Mouse (Mus musculus): ENCODE measurements at regions not wholly inside any gene's neighbourhood (a gene's known extent, or its start where the extent isn't known, plus 50 kb on each side); places are given as distances from the start of the nearest gene placed in this dataset.

DNA sequence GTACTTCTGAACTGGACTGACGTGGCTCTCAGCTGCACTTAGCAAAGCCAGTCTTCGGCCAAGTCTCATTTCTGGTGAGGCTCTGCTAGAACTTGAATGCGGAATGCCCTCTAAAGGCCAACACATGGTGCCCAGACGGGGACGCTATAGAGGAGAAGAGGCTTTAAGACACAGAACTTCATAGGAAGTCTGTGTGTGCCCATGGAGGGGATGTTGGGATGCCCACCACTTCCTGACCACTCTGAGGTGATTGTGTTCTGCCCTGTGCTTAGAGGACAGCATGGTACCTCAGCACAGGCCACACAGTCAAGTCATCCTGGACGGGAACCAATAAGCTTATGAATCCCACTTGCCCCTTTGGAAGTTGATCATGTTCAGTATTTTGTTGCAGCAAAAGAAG is 325.3 kb upstream of the Map3k7 start:
- Histone ChIP-seq H3K27ac (ENCODE audit: control insufficient read depth, low read depth, low read length) (no peak overlapping the region), H3K79me2 (ENCODE audit: control insufficient read depth, insufficient read depth, low read length, poor library complexity) (no peaks in the 10 kb centered on the region), H3K9ac (ENCODE audit: control insufficient read depth, low read depth, low read length, poor library complexity, severe bottlenecking) (no peak overlapping the region), H3K4me3 (ENCODE audit: control insufficient read depth in 1 of 2, insufficient read depth in 1 of 2, low read depth in 2 of 2, low read length in 2 of 2) (no peak overlapping the region), H3K4me1 (ENCODE audit: control insufficient read depth in 1 of 2, insufficient read depth in 2 of 2, low read length in 2 of 2) (no peaks in the 10 kb centered on the region), H3K36me3 (ENCODE audit: control insufficient read depth in 1 of 2, insufficient read depth in 2 of 2, low read length in 2 of 2) (no peaks in the 10 kb centered on the region), H3K9me3 (replicated peaks; ENCODE audit: insufficient read depth, low read length) (no peaks in the 10 kb centered on the region), H3K27me3 (ENCODE audit: control insufficient read depth in 1 of 2, insufficient read depth in 2 of 2, low read length in 2 of 2) (no peaks in the 10 kb centered on the region)
- no peak for DNase-seq (ENCODE audit: low read depth, low spot score)
- no peak for TF ChIP-seq MYB (IDR thresholded peaks at IDR 0.05; ENCODE audit: low read depth, low read length)
- no peak for TF ChIP-seq MYC (IDR thresholded peaks at IDR 0.05; ENCODE audit: low read depth, low read length)
- TF ChIP-seq ELF1 (IDR thresholded peaks at IDR 0.05; ENCODE audit: low read depth, low read length), result no peak
- no peak for TF ChIP-seq NRF1 (IDR thresholded peaks at IDR 0.05; ENCODE audit: insufficient read depth, low read depth, low read length, poor library complexity, severe bottlenecking)
- no peak for TF ChIP-seq MEF2A (IDR thresholded peaks at IDR 0.05; ENCODE audit: extremely low read depth, insufficient replicate concordance, low read depth, low read length, poor library complexity, severe bottlenecking)
- TF ChIP-seq HCFC1 (IDR thresholded peaks at IDR 0.05; ENCODE audit: low read depth, low read length), result no peak
- TF ChIP-seq POLR2AphosphoS2 (IDR thresholded peaks at IDR 0.05; ENCODE audit: low read length), result no peak
- no peak for TF ChIP-seq POLR2A (IDR thresholded peaks at IDR 0.05; ENCODE audit: control insufficient read depth in 1 of 2, insufficient read depth in 1 of 2, low read depth in 1 of 2, low read length in 2 of 2, poor library complexity in 1 of 2)
- no peak for TF ChIP-seq TBP (IDR thresholded peaks at IDR 0.05; ENCODE audit: low read depth, low read length)
- TF ChIP-seq ZKSCAN1 (IDR thresholded peaks at IDR 0.05; ENCODE audit: low read depth, low read length), result no peak
- TF ChIP-seq MAFK (IDR thresholded peaks at IDR 0.05; ENCODE audit: borderline replicate concordance, low read depth, low read length), result no peak
- TF ChIP-seq MAX (IDR thresholded peaks at IDR 0.05; ENCODE audit: low read length), result no peak
- no peak for TF ChIP-seq KAT2A (conservative IDR thresholded peaks at IDR 0.05; ENCODE audit: low read depth, low read length)
- no peak for TF ChIP-seq EP300 (IDR thresholded peaks at IDR 0.05; ENCODE audit: low read depth in 1 of 2, low read length in 2 of 2)
- TF ChIP-seq NELFE (IDR thresholded peaks at IDR 0.05; ENCODE audit: low read depth, low read length), result no peak
- TF ChIP-seq ZMIZ1 (IDR thresholded peaks at IDR 0.05; ENCODE audit: low read depth, low read length), result no peak
- TF ChIP-seq GABPA (IDR thresholded peaks at IDR 0.05; ENCODE audit: low read depth, low read length), result no peak
- TF ChIP-seq SMC3 (IDR thresholded peaks at IDR 0.05; ENCODE audit: low read depth, low read length), result no peak

DNA sequence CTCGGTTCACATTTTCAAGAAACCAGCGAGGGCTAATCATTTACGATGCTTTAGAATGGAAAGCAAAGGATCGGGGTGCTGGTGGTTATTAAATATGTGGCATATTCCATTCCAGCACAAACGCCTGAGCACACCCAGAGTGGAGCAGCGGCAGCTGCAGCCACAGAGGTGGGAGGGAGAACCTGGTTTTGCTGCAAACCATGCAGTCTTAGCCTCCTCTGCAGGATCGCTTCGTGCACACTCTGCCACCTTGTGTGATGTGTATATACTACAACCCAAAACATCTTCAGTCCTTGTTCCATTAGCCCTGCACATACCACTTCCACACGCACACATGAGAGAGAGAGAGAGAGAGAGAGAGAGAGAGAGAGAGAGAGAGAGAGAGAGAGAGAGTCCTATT is 321.7 kb upstream of the Map3k7 start:
- no peak for DNase-seq (ENCODE audit: low read depth, low spot score)
- no peaks in the 10 kb centered on the region for H3K4me1 ChIP-seq (ENCODE audit: control insufficient read depth in 1 of 2, insufficient read depth in 2 of 2, low read length in 2 of 2)
- H3K9ac ChIP-seq (ENCODE audit: control insufficient read depth, low read depth, low read length, poor library complexity, severe bottlenecking), result no peak overlapping the region
- H3K36me3 ChIP-seq (ENCODE audit: control insufficient read depth in 1 of 2, insufficient read depth in 2 of 2, low read length in 2 of 2), result no peaks in the 10 kb centered on the region
- no peak overlapping the region for H3K27ac ChIP-seq (ENCODE audit: control insufficient read depth, low read depth, low read length)
- TF ChIP-seq MAX (IDR thresholded peaks at IDR 0.05; ENCODE audit: low read length) (no peak), MAFK (IDR thresholded peaks at IDR 0.05; ENCODE audit: borderline replicate concordance, low read depth, low read length) (no peak), TAL1 (IDR thresholded peaks at IDR 0.05; ENCODE audit: low read length) (no peak), USF1 (IDR thresholded peaks at IDR 0.05; ENCODE audit: low read depth, low read length) (no peak), CHD1 (IDR thresholded peaks at IDR 0.05; ENCODE audit: low read depth, low read length) (no peak), MXI1 (IDR thresholded peaks at IDR 0.05; ENCODE audit: low read depth, low read length) (no peak), KAT2A (conservative IDR thresholded peaks at IDR 0.05; ENCODE audit: low read depth, low read length) (no peak), POLR2AphosphoS2 (IDR thresholded peaks at IDR 0.05; ENCODE audit: low read length) (no peak)
- H3K9me3 ChIP-seq (replicated peaks; ENCODE audit: insufficient read depth, low read length), result no peaks in the 10 kb centered on the region
- H3K27me3 ChIP-seq (ENCODE audit: control insufficient read depth in 1 of 2, insufficient read depth in 2 of 2, low read length in 2 of 2), result no peaks in the 10 kb centered on the region
- no peak overlapping the region for H3K4me3 ChIP-seq (ENCODE audit: control insufficient read depth in 1 of 2, insufficient read depth in 1 of 2, low read depth in 2 of 2, low read length in 2 of 2)
- no peaks in the 10 kb centered on the region for H3K79me2 ChIP-seq (ENCODE audit: control insufficient read depth, insufficient read depth, low read length, poor library complexity)

Data from MEL (cell line).